In genomic region chr2:27513861-27514260, GRCm38 (mm10) we compare ENCODE assay signal across 8 mouse cellular contexts. TPM values are rescaled to one million over a fixed set of nuclear protein-coding genes. Genes with fewer than 3 reads are reported as not detected.
DNase-seq lines count a peak whose midpoint lies in the region; ATAC-seq and TF ChIP-seq lines count a peak whose summit lies in the region.

No protein-coding gene starts in this region.

- H3K4me3 ChIP-seq in cortical plate, adult 2 months (ENCODE audit: insufficient read depth, low read length): peak overlapping the region; percentile 53; the same call in 1 of the 2 replicates
- peak overlapping the region; percentile 98 for H3K4me3 ChIP-seq in hindbrain, embryonic 14.5 days (replicated peaks; ENCODE audit: low read length)
- H3K4me3 ChIP-seq in midbrain, embryonic 15.5 days: peak overlapping the region; percentile 97

- peak overlapping the region; percentile 94 for H3K9ac ChIP-seq in hindbrain, embryonic 14.5 days
- H3K9ac ChIP-seq in midbrain, embryonic 15.5 days: peak overlapping the region; percentile 94

- peak; percentile 6 to 39 for DNase-seq in left cerebral cortex, postnatal 14 days (ENCODE audit: low spot score in 2 of 2)
- no peak for DNase-seq in left cerebral cortex, postnatal 4 days
- DNase-seq in hindbrain, embryonic 14.5 days (ENCODE audit: low spot score): no peak
- DNase-seq in ovary, postnatal 10 days (ENCODE audit: low spot score): no peak
- DNase-seq in spleen, postnatal 36 days (ENCODE audit: low spot score in 2 of 2): no peak

- H3K9me3 ChIP-seq in hindbrain, embryonic 14.5 days (ENCODE audit: control insufficient read depth, low read length): no peaks in the 10 kb centered on the region
- H3K9me3 ChIP-seq in midbrain, embryonic 15.5 days: no peaks in the 10 kb centered on the region

- no peak for TF ChIP-seq CTCF in cortical plate, adult 2 months (IDR thresholded peaks at IDR 0.05; ENCODE audit: extremely low read depth, insufficient read depth, low read length)

- H3K27me3 ChIP-seq in hindbrain, embryonic 14.5 days (ENCODE audit: control insufficient read depth, insufficient read depth, low read length): no peaks in the 10 kb centered on the region
- H3K27me3 ChIP-seq in midbrain, embryonic 15.5 days (replicated peaks): no peaks in the 10 kb centered on the region

- peaks cover 6% of the 10 kb centered on the region; the same call in 1 of the 2 replicates for H3K4me1 ChIP-seq in cortical plate, adult 2 months (ENCODE audit: control insufficient read depth, insufficient read depth, low read length)
- peaks cover 25% of the 10 kb centered on the region for H3K4me1 ChIP-seq in hindbrain, embryonic 14.5 days (replicated peaks; ENCODE audit: control insufficient read depth, insufficient read depth, low read length)
- peaks cover 32% of the 10 kb centered on the region for H3K4me1 ChIP-seq in midbrain, embryonic 15.5 days

- intact Hi-C loops in left cerebral cortex, postnatal 14 days (cut with DNase I): loop anchor here (2.0 to 5.0 kb wide), 2 partner anchors 39 to 227 kb away; no protein-coding TSS in a partner anchor
- intact Hi-C loops in left cerebral cortex, postnatal 4 days (cut with DNase I): no loop called here

- no peak overlapping the region for H3K27ac ChIP-seq in cortical plate, adult 2 months (ENCODE audit: insufficient read depth, low read length)
- H3K27ac ChIP-seq in hindbrain, embryonic 14.5 days: peak overlapping the region; percentile 80; the same call in 1 of the 2 replicates
- H3K27ac ChIP-seq in midbrain, embryonic 15.5 days: peak overlapping the region; percentile 91

- H3K4me2 ChIP-seq in hindbrain, embryonic 14.5 days (replicated peaks): peak overlapping the region; percentile 84
- H3K4me2 ChIP-seq in midbrain, embryonic 15.5 days: peak overlapping the region; percentile 95

- H3K36me3 ChIP-seq in hindbrain, embryonic 14.5 days (replicated peaks; ENCODE audit: control insufficient read depth, insufficient read depth): 0 out of 2 replicates have a peak, but pooled peaks cover 2% of the 10 kb centered on the region
- H3K36me3 ChIP-seq in midbrain, embryonic 15.5 days (replicated peaks): no peaks in the 10 kb centered on the region; the same call in 1 of the 2 replicates

- ATAC-seq in hindbrain, embryonic 14.5 days (ENCODE audit: low FRiP score): no peak
- no peak for ATAC-seq in midbrain, embryonic 15.5 days (replicated peaks)
- ATAC-seq in erythroid progenitor cell, adult 5-6 weeks (replicated peaks; ENCODE audit: low FRiP score, poor library complexity, severe bottlenecking): no peak

- 69% methylated on average over 5 of the region's 5 CpGs for WGBS in hindbrain, embryonic 14.5 days
- 69% methylated on average over 5 of the region's 5 CpGs for WGBS in midbrain, embryonic 15.5 days

- no peak for TF ChIP-seq POLR2A in cortical plate, adult 2 months (IDR thresholded peaks at IDR 0.05; ENCODE audit: extremely low read depth, insufficient read depth, low read length)

RNA-seq across cellular contexts. Expression of gene Wdr5, which starts 1.1 kb away (rescaled TPM):
- 10 to 100 TPM; 34.9 to 37.3 TPM for total RNA-seq in left cerebral cortex, postnatal 14 days (2021)
- 10 to 100 TPM; 52.5 to 52.8 TPM for total RNA-seq in left cerebral cortex, postnatal 4 days (2021)
- polyA plus RNA-seq in cortical plate, adult 2 months (2012; rRNA removed): 27.6 and 28.7 TPM in 2 replicates
- 39.1 and 42.1 TPM in 2 replicates for polyA plus RNA-seq in hindbrain, embryonic 14.5 days (2014; fragmentation: Nextera tagmentation; extraction: Ambion mirVana)
- polyA plus RNA-seq in midbrain, embryonic 15.5 days (2015; fragmentation: Nextera tagmentation; extraction: Ambion mirVana): 48.2 and 51.3 TPM in 2 replicates
- total RNA-seq in erythroid progenitor cell, adult 5-6 weeks (2015; ENCODE audit: low replicate concordance): 14.4 and 18.9 TPM in 2 replicates
- 13.6 and 28.5 TPM in 2 replicates for total RNA-seq in erythroid progenitor cell, adult 5-6 weeks (2017; ENCODE audit: low replicate concordance)

RNA-seq across cellular contexts. Expression of gene Brd3, which starts 6.4 kb away (rescaled TPM):
- total RNA-seq in left cerebral cortex, postnatal 14 days (2021): 10 to 100 TPM; 61.3 to 64.0 TPM
- total RNA-seq in left cerebral cortex, postnatal 4 days (2021): 100 to 1,000 TPM; 119 to 123 TPM
- 21.7 and 23.2 TPM in 2 replicates for polyA plus RNA-seq in cortical plate, adult 2 months (2012; rRNA removed)
- 132 and 134 TPM in 2 replicates for polyA plus RNA-seq in hindbrain, embryonic 14.5 days (2014; fragmentation: Nextera tagmentation; extraction: Ambion mirVana)
- 137 and 152 TPM in 2 replicates for polyA plus RNA-seq in midbrain, embryonic 15.5 days (2015; fragmentation: Nextera tagmentation; extraction: Ambion mirVana)
- total RNA-seq in erythroid progenitor cell, adult 5-6 weeks (2015; ENCODE audit: low replicate concordance): 22.7 and 30.6 TPM in 2 replicates
- 17.3 and 19.8 TPM in 2 replicates for total RNA-seq in erythroid progenitor cell, adult 5-6 weeks (2017; ENCODE audit: low replicate concordance)

Comparison
In these comparisons a context has a peak if more than half of its experiments do, and no peak if none do; other contexts are left out.
1. DNase-seq: peak in left cerebral cortex, postnatal 14 days (2 of 2); none in left cerebral cortex, postnatal 4 days (single experiment), hindbrain, embryonic 14.5 days (single experiment), ovary, postnatal 10 days (single experiment) and spleen, postnatal 36 days (0 of 2).
2. Peak in every context shown above with its lines, with median percentiles within 50 percentile points of each other: H3K4me3 ChIP-seq.